Mouse (Mus musculus) layer of hippocampus, adult 2 months (tissue): ENCODE data around the gene Lrmda. TPM values are rescaled to one million over a fixed set of nuclear protein-coding genes. Genes with fewer than 3 reads are reported as not detected.
A peak's percentile ranks its signal among the peaks of the same experiment; 100 is the strongest.

ENCODE experiments used
- DNase-seq, 2 experiments: peaks; one replicate each; pipeline ENCODE4 v3.0.0; 2022; ENCODE audit warnings: low spot score in 2 of 2
- H3K27ac ChIP-seq: fragments of 200-600 bp; 2 replicates; pipeline ENCODE4 v1.8.1; 2022
- H3K4me3 ChIP-seq: fragments of 200-600 bp; 2 replicates; pipeline ENCODE4 v1.8.1; 2022; ENCODE audit warnings: mild to moderate bottlenecking
- CTCF ChIP-seq: fragments of 200-600 bp; conservative IDR thresholded peaks from 2 replicates; pipeline ENCODE4 v1.8.1; 2022; ENCODE audit warnings: antibody characterized with exemption, mild to moderate bottlenecking, moderate library complexity
- total RNA-seq, 2 experiments: library from RNA; stranded (reverse); gene quantifications; 2 replicates each; pipeline ENCODE4 v1.2.3; 2021

Gene Lrmda
- total RNA-seq, 2 experiments from 2014 or later, result 0.87 to 1.5 TPM

- H3K27ac ChIP-seq, result no peak overlapping the region
- no peak for DNase-seq
- no peak overlapping the region for H3K4me3 ChIP-seq
- no peak for TF ChIP-seq CTCF
These were observed 16.4 kb downstream of the Lrmda start for GRCm38 (mm10) chr14:22035900-22036299.

GRCm38 (mm10) chr14:22036338-22036737, 16.8 kb downstream of the Lrmda start:
- Histone ChIP-seq H3K4me3 (no peak overlapping the region), H3K27ac (no peak overlapping the region)
- TF ChIP-seq CTCF, result no peak
- DNase-seq, result no peak

- no peak for DNase-seq
- Histone ChIP-seq H3K4me3 (no peak overlapping the region), H3K27ac (no peak overlapping the region)
- TF ChIP-seq CTCF, result no peak
These were observed 17.4 kb downstream of the Lrmda start for GRCm38 (mm10) chr14:22036802-22037497.

- H3K4me3 ChIP-seq, result peak overlapping the region; percentile 3; the same call in 1 of the 2 replicates
- no peak overlapping the region for H3K27ac ChIP-seq
- no peak for TF ChIP-seq CTCF
- no peak for DNase-seq
These were observed 18.1 kb downstream of the Lrmda start for GRCm38 (mm10) chr14:22037498-22038131.

- no peak overlapping the region for H3K4me3 ChIP-seq
- no peak overlapping the region for H3K27ac ChIP-seq
- no peak for DNase-seq
- TF ChIP-seq CTCF, result no peak
These were observed 22.6 kb downstream of the Lrmda start for GRCm38 (mm10) chr14:22042146-22042545.

- Histone ChIP-seq H3K4me3 (no peak overlapping the region), H3K27ac (no peak overlapping the region)
- no peak for DNase-seq
- TF ChIP-seq CTCF, result no peak
These were observed 23.9 kb downstream of the Lrmda start for GRCm38 (mm10) chr14:22043420-22043819.

GRCm38 (mm10) chr14:22046262-22046856, 26.8 kb downstream of the Lrmda start:
- H3K4me3 ChIP-seq, result no peak overlapping the region
- DNase-seq, result no peak
- H3K27ac ChIP-seq, result no peak overlapping the region
- no peak for TF ChIP-seq CTCF

GRCm38 (mm10) chr14:22048068-22048899, 28.8 kb downstream of the Lrmda start:
- no peak overlapping the region for H3K27ac ChIP-seq
- TF ChIP-seq CTCF, result no peak
- no peak overlapping the region for H3K4me3 ChIP-seq
- no peak for DNase-seq

GRCm38 (mm10) chr14:22048900-22049199, 29.3 kb downstream of the Lrmda start:
- DNase-seq, result no peak
- no peak for TF ChIP-seq CTCF
- no peak overlapping the region for H3K27ac ChIP-seq
- no peak overlapping the region for H3K4me3 ChIP-seq

- no peak for DNase-seq
These were observed 29.8 kb downstream of the Lrmda start for GRCm38 (mm10) chr14:22049282-22049681.

GRCm38 (mm10) chr14:22051941-22052664, 32.6 kb downstream of the Lrmda start:
- no peak for DNase-seq
- no peak overlapping the region for H3K4me3 ChIP-seq
- no peak for TF ChIP-seq CTCF
- no peak overlapping the region for H3K27ac ChIP-seq

More at GRCm38 (mm10) chr14:22049282-22049681, 29.8 kb downstream of the Lrmda start:
- Histone ChIP-seq H3K4me3 (no peak overlapping the region), H3K27ac (no peak overlapping the region)
- TF ChIP-seq CTCF, result no peak

GRCm38 (mm10) chr14:22055630-22056029, 36.1 kb downstream of the Lrmda start:
- Histone ChIP-seq H3K27ac (no peak overlapping the region), H3K4me3 (no peak overlapping the region)
- DNase-seq, result no peak
- TF ChIP-seq CTCF, result no peak
